Mouse (Mus musculus): ENCODE measurements at regions not wholly inside any gene's neighbourhood (a gene's known extent, or its start where the extent isn't known, plus 50 kb on each side); places are given as distances from the start of the nearest gene placed in this dataset.

GRCm38 (mm10) chr5:126737681-126738080 is 503.9 kb upstream of the Tmem132c start:
- Histone ChIP-seq H3K4me2 (ENCODE audit: insufficient read depth, low read depth, poor library complexity, severe bottlenecking) (no peak overlapping the region), H3K9ac (ENCODE audit: insufficient read depth, low read depth) (no peak overlapping the region), H3K27me3 (replicated peaks) (no peaks in the 10 kb centered on the region), H3K4me1 (ENCODE audit: control insufficient read depth in 1 of 2, insufficient read depth in 2 of 2) (no peaks in the 10 kb centered on the region), H3K4me3 (replicated peaks in 1 of 3; ENCODE audit: low read depth in 2 of 3, low read length in 2 of 3, poor library complexity in 1 of 3) (no peak overlapping the region), H3K27ac (ENCODE audit: insufficient read depth, low read depth) (no peak overlapping the region), H3K79me2 (replicated peaks; ENCODE audit: control insufficient read depth, extremely low read depth, insufficient read depth, poor library complexity, severe bottlenecking) (no peaks in the 10 kb centered on the region), H3K36me3 (replicated peaks in 1 of 2; ENCODE audit: control insufficient read depth in 1 of 2, insufficient read depth in 1 of 2, low read length in 1 of 2) (no peaks in the 10 kb centered on the region), H3K9me3 (replicated peaks; ENCODE audit: low read length) (peaks cover 82% of the 10 kb centered on the region)
- DNase-seq (ENCODE audit: extremely low read depth), result no peak
- dilution Hi-C loops (cut with MboI; ENCODE audit: extremely low pct_ligation_motif_present, extremely low pct_unique_long_range_greater_than_20kb, low sequenced_read_pairs), result no loop called here
- TF ChIP-seq USF1 (IDR thresholded peaks at IDR 0.05; ENCODE audit: low read depth, low read length) (no peak), CTCF (conservative IDR thresholded peaks at IDR 0.05 in 1 of 2, IDR thresholded peaks at IDR 0.05 in 1 of 2; ENCODE audit: low read depth in 2 of 2, low read length in 2 of 2) (no peak), ELF1 (IDR thresholded peaks at IDR 0.05; ENCODE audit: low read depth, low read length) (no peak), SMC3 (IDR thresholded peaks at IDR 0.05; ENCODE audit: low read depth, low read length) (no peak), NRF1 (IDR thresholded peaks at IDR 0.05; ENCODE audit: low read depth, low read length) (no peak), CHD2 (IDR thresholded peaks at IDR 0.05; ENCODE audit: low read length) (no peak), HCFC1 (IDR thresholded peaks at IDR 0.05; ENCODE audit: low read depth, low read length) (no peak), UBTF (IDR thresholded peaks at IDR 0.05; ENCODE audit: low read depth, low read length) (no peak), ZNF384 (IDR thresholded peaks at IDR 0.05; ENCODE audit: low read depth, low read length) (no peak), BHLHE40 (IDR thresholded peaks at IDR 0.05; ENCODE audit: low read depth, low read length) (no peak), POLR2AphosphoS2 (IDR thresholded peaks at IDR 0.05; ENCODE audit: low read depth, low read length) (no peak), NELFE (IDR thresholded peaks at IDR 0.05; ENCODE audit: low read depth, low read length) (no peak), JUND (conservative IDR thresholded peaks at IDR 0.05; ENCODE audit: low read depth, low read length) (no peak), ETS1 (conservative IDR thresholded peaks at IDR 0.05; ENCODE audit: low read depth, low read length) (no peak), MEF2A (IDR thresholded peaks at IDR 0.05; ENCODE audit: borderline replicate concordance, low read depth, low read length) (no peak), SIN3A (IDR thresholded peaks at IDR 0.05; ENCODE audit: low read length) (no peak), ZC3H11A (IDR thresholded peaks at IDR 0.05; ENCODE audit: low read depth, low read length) (no peak), CHD1 (IDR thresholded peaks at IDR 0.05; ENCODE audit: low read depth, low read length) (no peak)
- in situ Hi-C loops (cut with MboI; ENCODE audit: low pct_ligation_motif_present, low pct_unique_long_range_greater_than_20kb, low sequenced_read_pairs), result no loop called here

- Histone ChIP-seq H3K4me3 (replicated peaks in 1 of 3; ENCODE audit: low read depth in 2 of 3, low read length in 2 of 3, poor library complexity in 1 of 3) (no peak overlapping the region), H3K9ac (ENCODE audit: insufficient read depth, low read depth) (no peak overlapping the region), H3K36me3 (replicated peaks in 1 of 2; ENCODE audit: control insufficient read depth in 1 of 2, insufficient read depth in 1 of 2, low read length in 1 of 2) (no peaks in the 10 kb centered on the region), H3K79me2 (replicated peaks; ENCODE audit: control insufficient read depth, extremely low read depth, insufficient read depth, poor library complexity, severe bottlenecking) (no peaks in the 10 kb centered on the region), H3K27ac (ENCODE audit: insufficient read depth, low read depth) (no peak overlapping the region), H3K4me1 (ENCODE audit: control insufficient read depth in 1 of 2, insufficient read depth in 2 of 2) (no peaks in the 10 kb centered on the region), H3K27me3 (replicated peaks) (no peaks in the 10 kb centered on the region), H3K4me2 (ENCODE audit: insufficient read depth, low read depth, poor library complexity, severe bottlenecking) (no peak overlapping the region), H3K9me3 (replicated peaks; ENCODE audit: low read length) (peaks cover 70% of the 10 kb centered on the region)
- TF ChIP-seq CTCF (conservative IDR thresholded peaks at IDR 0.05 in 1 of 2, IDR thresholded peaks at IDR 0.05 in 1 of 2; ENCODE audit: low read depth in 2 of 2, low read length in 2 of 2) (no peak), PAX5 (IDR thresholded peaks at IDR 0.05; ENCODE audit: low read length) (no peak), IRF4 (IDR thresholded peaks at IDR 0.05; ENCODE audit: low read depth, low read length) (no peak), SIN3A (IDR thresholded peaks at IDR 0.05; ENCODE audit: low read length) (no peak), UBTF (IDR thresholded peaks at IDR 0.05; ENCODE audit: low read depth, low read length) (no peak), POLR2AphosphoS2 (IDR thresholded peaks at IDR 0.05; ENCODE audit: low read depth, low read length) (no peak), ETS1 (conservative IDR thresholded peaks at IDR 0.05; ENCODE audit: low read depth, low read length) (no peak), RAD21 (IDR thresholded peaks at IDR 0.05; ENCODE audit: low read depth, low read length) (no peak), HCFC1 (IDR thresholded peaks at IDR 0.05; ENCODE audit: low read depth, low read length) (no peak), EP300 (IDR thresholded peaks at IDR 0.05; ENCODE audit: low read length) (no peak), ZMIZ1 (IDR thresholded peaks at IDR 0.05; ENCODE audit: low read depth, low read length) (no peak), ZKSCAN1 (IDR thresholded peaks at IDR 0.05; ENCODE audit: borderline replicate concordance, low read depth, low read length) (no peak), JUN (IDR thresholded peaks at IDR 0.05; ENCODE audit: insufficient read depth, low read depth, low read length) (no peak)
- in situ Hi-C loops (cut with MboI; ENCODE audit: low pct_ligation_motif_present, low pct_unique_long_range_greater_than_20kb, low sequenced_read_pairs), result no loop called here
- no peak for DNase-seq (ENCODE audit: extremely low read depth)
- dilution Hi-C loops (cut with MboI; ENCODE audit: extremely low pct_ligation_motif_present, extremely low pct_unique_long_range_greater_than_20kb, low sequenced_read_pairs), result no loop called here
These were observed 500.7 kb upstream of the Tmem132c start for GRCm38 (mm10) chr5:126740861-126741410.

Data from CH12.LX (cell line).